Mouse (Mus musculus) bone marrow, adult 2 months (tissue): ENCODE measurements around the gene Bora. TPM values are rescaled to one million over a fixed set of nuclear protein-coding genes. Genes with fewer than 3 reads are reported as not detected.

ENCODE experiments used
- H3K27ac ChIP-seq: fragments of 200-500 bp; 2 replicates; pipeline ENCODE4 v1.5.1; 2012; ENCODE audit warnings: low read depth, mild to moderate bottlenecking, control low read depth, inconsistent platforms, low read length; ENCODE audit not compliant: control insufficient read depth, poor library complexity, insufficient read depth
- H3K4me1 ChIP-seq: fragments of 200-500 bp; 2 replicates; pipeline ENCODE4 v1.6.1; 2011; ENCODE audit warnings: low read length; ENCODE audit not compliant: control insufficient read depth, insufficient read depth
- H3K4me3 ChIP-seq: fragments of 200-500 bp; replicated peaks from 2 replicates; pipeline ENCODE3; 2011; ENCODE audit warnings: mild to moderate bottlenecking, low read depth, low read length, control low read depth; ENCODE audit not compliant: control insufficient read depth
- CTCF ChIP-seq: fragments of 200-500 bp; IDR thresholded peaks from 2 replicates; pipeline ENCODE4 v1.5.1; 2011; ENCODE audit warnings: low read length, control low read depth; ENCODE audit not compliant: control insufficient read depth, insufficient read depth
- POLR2A ChIP-seq: fragments of 200-500 bp; IDR thresholded peaks from 2 replicates; pipeline ENCODE4 v1.6.1; 2011; ENCODE audit warnings: low read depth, mild to moderate bottlenecking, control low read depth, low read length, borderline replicate concordance; ENCODE audit not compliant: control insufficient read depth
- WGBS: fragments of 180-500 bp; shearing (Covaris S2); methylation state at CpG from one replicate; pipeline ENCODE4 v1.1.7; 2018; 5-methylcytosine and 5-hydroxymethylcytosine counted together
- polyA plus RNA-seq: library from polyadenylated mRNA; stranded (reverse); fragments of >200 nt; gene quantifications from 2 replicates; pipeline ENCODE4 v1.2.4, GENCODE M21; 2011; ENCODE audit warnings: low replicate concordance; ENCODE audit not compliant: missing spikeins, insufficient read depth, insufficient read length

Bora gene
- polyA plus RNA-seq, 1 experiment: 22.8 TPM

DNA sequence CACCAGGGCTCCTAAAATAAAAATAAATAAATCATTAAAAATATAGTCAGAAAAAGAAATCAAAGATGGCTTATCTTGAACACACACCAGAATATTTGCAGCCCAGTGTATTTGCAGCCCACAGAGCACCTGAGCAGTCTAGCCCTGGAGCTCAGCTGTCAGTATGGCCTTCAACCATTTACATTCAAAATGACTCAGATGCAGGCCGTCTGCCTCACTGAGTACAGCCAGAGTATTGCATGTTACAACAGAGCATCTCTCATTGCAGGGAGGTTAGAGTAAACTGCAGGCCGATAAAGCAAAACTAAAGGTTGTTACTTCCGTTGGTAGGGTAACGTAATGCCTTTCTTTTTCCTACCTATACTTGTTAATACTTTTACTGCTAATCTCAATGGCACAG is 78.1 kb downstream of the Bora start:
- TF ChIP-seq CTCF (no peak), POLR2A (no peak)
- no peaks in the 10 kb centered on the region; the same call in 1 of the 2 replicates for H3K4me1 ChIP-seq
- WGBS: 89% methylated on average over 4 of the region's 4 CpGs
- H3K27ac ChIP-seq: no peak overlapping the region
- H3K4me3 ChIP-seq: no peak overlapping the region

Other genes with a start within 250 kb of the Bora start
- gene Rpl36a-ps1, start 51.9 kb upstream of the Bora start, polyA plus RNA-seq: 19.3 TPM in 1 of 2 replicates, not detected in the other
- gene Mzt1, start 88 bp upstream of the Bora start, polyA plus RNA-seq: 14.1 and 24.7 TPM in 2 replicates
- gene Pibf1, start 53.2 kb downstream of the Bora start, polyA plus RNA-seq: 2.2 and 5.9 TPM in 2 replicates
- 9.0 and 21.4 TPM in 2 replicates for gene Dis3, start 53.5 kb downstream of the Bora start, polyA plus RNA-seq